Mouse (Mus musculus) retina, postnatal 1 day (tissue): ENCODE data around the gene Sycp2l.
A peak's percentile ranks its signal among the peaks of the same experiment; 100 is the strongest.

Experiments
- DNase-seq: peaks from one replicate; pipeline ENCODE4 v3.0.0-alpha.2; 2012

Gene Sycp2l

DNA sequence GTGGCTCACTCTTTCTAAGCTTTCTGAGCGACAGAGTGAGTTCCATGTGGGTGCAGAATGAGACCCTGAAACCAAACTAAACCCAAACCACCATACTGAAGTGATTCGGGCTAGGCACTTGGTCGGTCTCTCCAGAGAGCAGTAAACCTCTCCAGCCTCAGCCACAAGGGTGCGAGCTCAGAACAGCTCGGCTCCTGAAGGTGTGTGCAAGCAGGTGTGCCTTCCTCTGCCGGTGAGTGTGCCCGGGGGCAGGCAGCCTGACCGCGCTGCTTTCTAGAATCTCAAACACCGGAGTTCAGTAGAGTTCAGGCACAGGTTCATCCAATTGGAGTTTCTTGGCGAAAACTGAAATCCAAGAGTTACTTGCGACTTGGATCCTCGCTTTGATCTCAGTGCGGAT, at the start of gene Sycp2l:
Sycp2l (plus strand) TSS at position 368 of the 400 bp plus-strand sequence.
- DNase-seq = no peak

DNA sequence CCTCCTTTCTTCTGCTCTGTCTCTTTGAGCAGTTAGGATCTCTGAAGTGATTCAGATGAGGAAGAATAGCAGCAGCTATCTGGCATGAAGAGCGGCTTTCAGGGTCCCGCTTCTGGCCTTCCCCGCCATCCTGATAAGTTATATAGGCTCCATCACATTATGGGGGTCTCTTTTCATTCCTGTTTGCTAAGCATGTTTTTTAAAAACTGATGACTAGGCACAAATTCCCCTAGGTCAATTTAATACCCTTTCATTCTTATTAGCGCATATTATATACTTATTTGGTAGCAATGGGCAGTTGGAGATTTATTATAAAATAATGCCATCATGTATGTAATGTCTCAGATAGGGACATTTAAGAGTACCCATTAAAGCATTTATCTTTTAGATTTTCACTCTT, 46.5 kb upstream of the Sycp2l start:
- DNase-seq = no peak

DNA sequence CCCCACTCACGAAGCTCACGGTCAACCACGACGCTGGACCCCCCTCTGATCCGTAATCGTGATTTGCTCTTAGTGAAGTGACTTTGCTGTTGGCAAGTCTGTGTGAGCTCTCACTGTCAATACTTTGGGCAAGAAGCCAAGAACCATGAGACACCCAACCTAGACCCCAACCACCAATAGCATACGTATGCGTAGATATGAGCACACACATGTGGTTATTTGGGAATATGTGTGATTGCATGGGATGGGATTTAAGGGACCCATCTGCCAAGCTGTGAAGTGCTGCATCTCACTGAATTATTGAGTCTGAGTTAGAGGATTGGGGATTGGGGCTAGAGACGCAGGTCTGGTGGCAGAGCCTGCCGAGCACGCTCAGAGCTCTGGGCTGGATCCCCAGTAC, 42.5 kb upstream of the Sycp2l start:
- DNase-seq = no peak

DNA sequence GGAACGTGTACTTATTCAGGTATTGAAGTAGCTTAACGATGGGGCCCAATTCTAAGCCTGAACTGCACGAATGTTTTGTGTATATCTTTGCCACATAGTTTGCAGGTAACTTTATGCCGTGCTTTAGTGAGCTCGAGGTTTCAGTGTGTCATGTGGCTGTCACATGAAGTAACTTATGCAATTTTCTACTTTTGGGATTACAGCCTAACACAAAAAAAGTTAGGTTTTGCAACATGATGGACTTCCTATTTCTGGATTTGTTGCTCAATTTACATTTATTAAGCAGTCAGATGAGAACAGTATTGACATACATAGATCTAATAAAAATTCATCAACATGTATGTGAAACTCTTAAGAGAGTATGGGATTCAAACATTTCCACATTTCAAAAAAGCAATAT, 40.3 kb upstream of the Sycp2l start:
- DNase-seq = no peak

DNA sequence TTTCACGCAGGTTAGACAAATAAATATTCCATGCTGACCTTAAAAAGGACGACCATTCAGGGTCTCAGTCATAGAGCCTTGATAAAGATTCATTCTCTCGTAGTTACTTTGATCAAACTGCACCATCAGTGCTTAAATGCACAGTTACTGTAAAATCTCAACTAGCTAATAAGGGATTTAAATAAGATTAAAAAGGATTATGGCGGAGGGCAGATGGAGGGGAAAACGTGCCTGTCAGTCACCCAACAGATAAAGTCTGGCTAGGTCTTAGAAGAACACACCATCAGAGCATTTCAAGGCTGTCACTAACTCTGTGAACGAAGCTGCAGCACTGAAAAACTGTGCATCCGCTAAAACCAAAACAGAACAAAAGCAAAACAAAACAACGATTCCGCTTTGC, 36.2 kb upstream of the Sycp2l start:
- DNase-seq = peak; percentile 77

DNA sequence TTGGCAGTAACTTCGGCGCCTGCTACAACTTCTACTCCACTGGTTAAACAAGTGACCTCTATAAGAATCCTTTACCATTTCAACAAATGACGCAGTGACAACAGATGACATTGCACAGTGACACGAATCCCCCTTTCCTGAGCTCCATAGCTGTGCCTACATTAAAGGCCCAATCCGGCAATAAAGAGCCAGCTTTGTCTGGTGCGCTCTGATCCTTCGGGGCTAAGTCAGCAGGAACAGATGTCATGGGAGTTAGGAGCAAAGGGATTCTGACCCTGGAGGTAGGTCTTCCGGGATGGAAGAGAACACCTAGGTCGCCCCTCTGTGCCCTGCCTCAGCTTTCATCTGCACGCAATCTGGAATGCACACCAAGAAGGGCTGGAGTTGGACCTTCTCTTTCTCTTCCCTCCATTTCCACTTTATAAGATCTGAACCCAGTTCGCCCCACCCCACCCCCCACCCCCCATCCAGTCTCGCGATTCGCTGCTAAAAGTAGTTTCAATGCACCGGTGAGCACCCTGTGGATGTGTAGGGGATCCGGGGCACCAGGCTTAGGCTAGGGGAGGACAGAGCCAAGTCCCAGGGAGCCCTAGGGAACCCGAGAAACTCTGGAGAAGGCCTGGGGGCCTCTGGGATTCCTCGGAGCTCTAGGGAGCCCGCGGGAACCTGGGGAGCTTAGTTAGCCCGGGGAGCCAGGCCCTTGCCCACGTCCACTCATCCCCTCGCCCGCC, 35.3 kb upstream of the Sycp2l start:
- peak; percentile 74 for DNase-seq

DNA sequence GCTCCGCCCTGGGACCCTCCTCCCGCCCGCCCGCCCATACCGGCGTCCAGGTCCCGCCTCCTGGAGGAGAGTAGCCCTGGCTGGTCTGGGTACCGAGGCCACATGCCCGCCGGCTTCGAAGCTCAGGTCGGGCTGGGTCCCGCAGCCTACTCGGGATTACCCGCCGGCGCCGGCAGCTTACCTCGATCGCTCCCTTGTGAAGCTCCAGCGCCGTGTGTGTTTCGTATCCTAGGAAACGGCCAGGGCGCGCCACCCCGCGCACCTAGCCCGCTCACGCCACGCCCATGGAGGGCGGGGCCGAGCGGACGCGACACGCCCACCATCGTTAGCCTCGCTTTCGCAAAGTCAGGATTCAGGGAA, 34.7 kb upstream of the Sycp2l start, which contains the start of gene Mak:
Mak (minus strand) TSS at position 286 of the 360 bp plus-strand sequence.
- DNase-seq = peak; percentile 85

DNA sequence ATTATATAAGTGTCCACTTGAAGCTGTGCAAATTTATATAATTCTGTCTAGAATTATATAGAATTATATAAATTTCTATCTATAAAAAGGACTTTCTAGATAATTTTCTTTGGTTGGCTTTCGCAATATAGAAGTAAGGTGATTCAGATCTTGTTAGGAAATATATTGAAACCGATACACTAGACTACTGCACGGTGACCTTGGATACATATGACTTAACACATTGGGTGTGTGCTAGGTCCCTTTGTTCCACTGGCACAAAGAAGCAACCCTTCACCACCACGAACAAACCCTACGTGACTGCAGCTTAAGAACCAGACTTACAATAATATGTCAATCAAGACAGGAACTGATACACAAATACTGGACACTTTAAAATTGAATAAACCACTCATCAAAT, 34.2 kb upstream of the Sycp2l start:
- no peak for DNase-seq

DNA sequence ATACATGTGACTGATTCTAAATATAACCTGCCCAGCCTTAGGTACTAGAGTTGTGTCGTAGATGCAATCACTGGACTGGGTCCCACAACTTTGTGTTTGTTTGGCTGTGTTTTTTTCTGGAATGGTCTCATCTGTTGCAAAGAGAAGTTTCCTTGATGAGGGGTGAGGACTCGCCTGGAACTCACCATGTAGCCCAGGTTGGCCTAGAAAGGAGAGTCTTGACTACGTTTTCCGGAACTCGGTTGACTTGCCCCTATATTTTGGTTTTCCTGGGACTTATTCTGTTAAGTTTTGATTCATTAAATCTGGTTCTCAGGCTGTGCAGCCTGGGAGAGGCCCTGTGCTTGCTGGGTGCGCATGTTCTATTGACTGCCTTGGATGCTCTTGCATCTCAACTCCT, 33.4 kb upstream of the Sycp2l start:
- no peak for DNase-seq

DNA sequence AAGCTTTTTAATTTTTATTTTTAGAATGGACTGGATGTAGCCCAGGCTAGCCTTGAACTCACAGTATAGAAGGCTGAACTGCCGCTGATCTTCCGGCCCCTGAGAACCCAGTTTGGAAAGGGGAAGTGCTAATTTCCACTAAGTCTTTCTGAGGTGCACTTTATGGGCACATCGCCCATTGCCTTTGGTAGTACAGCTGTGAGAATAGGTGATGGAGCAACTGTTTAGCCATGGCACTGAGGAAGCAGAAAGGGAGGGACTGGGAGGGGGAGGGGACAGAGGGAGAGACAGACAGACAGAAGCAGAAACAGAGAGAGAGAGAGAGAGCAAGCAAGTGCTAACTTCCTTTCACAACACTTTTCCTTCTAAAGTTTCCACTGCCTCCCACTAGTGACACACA, 29.6 kb upstream of the Sycp2l start:
- DNase-seq = no peak

DNA sequence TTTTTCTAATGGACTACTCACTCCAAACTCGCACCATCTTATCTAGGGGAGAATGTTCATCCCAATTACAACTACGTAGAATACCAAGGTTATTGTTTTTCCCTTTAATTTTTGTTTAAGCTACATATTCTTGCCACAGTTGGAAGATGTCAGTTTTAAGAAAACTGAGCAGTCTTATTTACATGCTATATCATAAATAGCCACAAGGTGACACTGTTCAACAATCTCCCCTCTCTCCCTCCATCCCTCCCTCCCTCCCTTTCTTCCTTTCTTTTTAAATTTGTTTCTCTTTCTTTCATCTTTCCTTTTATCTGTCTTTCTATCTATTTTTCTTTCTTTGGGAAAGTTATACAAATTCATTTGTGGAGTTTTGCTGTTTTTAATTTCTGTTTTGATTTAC, 29.0 kb upstream of the Sycp2l start:
- peak; percentile 46 for DNase-seq

DNA sequence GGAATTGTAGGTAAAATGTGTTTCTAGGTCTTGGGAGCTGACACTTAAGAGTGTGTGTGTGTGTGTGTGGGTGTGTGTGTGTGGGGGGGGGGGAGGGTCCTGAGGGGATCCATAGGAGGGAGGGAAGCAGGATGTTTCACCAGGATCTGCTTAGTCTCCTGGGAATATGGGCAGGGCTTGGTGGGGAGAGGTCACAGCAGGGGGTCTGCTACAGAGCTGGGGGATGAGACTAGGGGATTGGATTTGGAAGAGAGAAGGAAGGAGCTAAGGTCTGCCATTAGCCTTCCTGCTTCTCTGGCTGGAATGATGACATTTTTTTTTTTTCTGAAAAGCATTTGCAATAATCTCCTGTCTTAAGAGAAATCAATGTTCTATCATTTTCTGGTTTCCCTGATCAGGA, 25.4 kb upstream of the Sycp2l start:
- no peak for DNase-seq

DNA sequence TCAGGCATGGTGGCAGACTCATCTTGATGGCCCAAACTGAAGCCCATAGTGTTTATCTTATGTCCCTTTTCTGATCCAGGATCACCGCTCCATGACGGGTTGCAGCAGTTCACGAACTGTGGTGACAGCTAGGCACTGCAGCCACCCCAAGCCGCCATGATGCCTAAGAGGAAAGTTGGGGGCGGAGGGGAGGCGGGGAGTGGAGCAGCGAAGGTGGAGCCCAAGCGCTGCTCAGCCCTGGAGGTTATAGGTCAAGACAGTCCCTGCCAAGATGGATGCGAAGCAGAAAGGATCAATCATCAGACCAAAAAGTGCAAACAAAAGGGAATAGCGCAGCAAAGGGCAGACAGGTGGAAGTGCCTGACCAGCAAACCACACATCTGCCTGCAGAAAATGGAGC, 22.8 kb upstream of the Sycp2l start:
- no peak for DNase-seq

DNA sequence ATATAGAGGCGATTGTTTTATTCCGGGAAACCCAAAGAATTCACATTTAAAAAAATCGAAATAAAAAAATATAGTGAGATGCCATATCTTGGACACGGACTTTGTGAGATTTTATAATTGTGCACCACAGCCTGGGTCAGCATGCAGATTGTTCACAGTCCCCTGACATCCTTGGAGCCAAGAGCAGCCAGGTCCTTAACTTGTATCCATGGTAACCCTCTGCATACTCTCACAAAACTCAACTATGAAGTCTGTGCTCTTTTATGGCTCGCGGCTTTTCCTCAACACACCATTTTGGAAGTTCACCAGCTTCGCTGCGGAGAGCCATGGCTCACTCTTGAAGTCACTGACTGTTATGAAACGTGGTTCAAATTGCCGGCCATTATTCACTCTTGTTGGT, 19.9 kb upstream of the Sycp2l start:
- DNase-seq = peak; percentile 34

DNA sequence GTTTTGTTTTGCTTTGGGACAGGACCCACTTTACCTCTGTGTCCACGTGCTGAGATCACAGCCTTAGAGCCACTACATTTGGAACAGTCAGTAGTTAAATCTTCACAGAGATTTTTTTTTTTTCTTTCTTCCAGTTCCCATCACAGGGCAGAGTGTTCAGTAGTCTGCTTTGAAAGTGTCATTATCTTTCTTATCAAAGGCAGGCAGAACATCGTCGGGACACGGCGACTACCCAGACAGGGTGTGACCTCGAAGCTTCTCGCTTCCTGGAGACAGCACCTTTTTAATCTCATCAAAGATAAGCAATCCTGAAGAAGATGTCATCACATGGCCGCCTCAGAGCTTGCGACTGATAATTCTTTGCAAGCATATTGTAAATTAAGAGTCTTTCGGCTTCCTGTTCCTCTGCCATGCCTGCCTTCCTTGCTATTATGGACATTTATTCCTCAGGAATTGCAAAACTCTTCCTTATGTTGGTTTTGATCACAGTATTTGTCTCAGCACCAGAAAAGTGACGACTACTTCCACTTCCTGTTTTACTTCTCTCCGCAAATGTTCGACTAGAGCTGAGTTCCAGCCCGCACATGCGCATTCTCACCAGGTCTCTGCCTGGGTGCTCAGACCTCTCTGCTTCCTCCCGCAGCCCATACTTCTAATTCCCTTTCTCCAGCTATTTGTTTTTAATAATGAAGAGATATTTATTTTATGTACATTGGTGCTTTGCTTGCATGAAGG, 16.6 kb upstream of the Sycp2l start:
- DNase-seq = no peak

DNA sequence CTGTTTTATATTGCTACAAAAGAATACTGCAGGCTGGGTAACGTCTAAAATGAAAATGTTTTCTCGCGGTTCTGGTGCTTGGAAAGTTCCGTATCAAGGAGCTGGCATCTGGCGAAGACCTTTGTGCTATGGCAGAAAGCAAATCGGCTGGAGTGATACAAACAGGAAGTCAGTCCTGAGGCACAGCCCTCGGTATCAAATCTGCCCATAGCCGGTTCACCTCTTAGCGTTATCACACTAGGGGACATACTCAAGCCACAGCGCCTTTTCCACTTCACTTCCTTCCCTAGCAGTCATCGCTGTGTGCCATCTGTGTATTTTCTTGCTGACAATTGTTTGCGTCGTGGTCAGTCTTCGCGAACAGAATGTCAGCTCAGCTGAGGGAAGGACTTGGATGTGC, 15.8 kb upstream of the Sycp2l start:
- no peak for DNase-seq

DNA sequence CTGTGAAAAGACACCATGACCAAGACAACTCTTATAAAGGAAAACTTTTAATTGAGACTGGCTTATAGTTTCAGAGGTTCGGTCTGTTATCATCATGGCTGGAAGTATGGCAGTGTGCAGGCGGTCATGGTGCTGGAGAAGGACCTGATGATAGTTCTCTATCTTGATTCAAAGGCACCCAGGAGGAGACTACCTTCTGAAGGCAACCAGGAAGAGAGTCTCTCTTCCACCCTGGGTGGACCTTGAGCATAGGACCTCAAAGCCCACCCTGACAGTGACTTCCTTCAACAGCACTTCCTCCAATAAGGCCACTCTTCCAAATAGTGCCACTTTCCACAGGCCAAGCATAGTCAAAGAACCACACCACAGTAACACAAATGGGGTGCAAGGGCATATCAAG, 14.1 kb upstream of the Sycp2l start:
- DNase-seq = no peak

DNA sequence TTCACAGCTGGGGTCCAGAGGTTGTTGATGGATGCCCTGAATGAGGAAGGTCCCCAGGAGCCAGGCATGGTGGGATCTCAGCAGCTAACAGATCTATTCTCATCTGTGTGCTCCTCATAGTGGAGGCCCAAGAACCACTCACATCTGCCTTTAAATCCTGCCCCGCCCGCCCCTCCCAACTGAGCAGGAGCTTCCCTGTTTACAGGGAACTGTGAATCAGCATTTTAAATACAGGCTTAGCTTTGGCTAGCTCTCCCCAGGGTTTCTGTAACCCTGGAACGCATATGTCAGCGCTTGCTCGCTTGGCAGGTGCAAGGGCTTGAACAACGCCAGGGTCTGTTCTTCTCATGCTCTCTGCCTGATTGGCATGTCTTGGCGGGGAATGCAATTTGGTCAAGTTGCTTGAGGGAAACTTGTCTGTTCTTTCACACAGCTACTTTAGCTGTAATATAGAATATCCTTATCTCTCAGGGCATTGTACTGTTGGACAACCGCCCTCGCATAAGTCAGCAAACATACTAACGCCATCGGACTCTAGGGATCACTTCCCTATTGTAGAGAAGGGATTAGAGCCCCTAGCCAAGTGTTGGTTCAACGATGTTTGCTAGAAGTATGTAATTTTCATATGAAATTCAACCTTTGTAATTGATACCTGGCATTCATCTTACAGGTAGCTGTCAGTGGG, 10.1 kb upstream of the Sycp2l start:
- no peak for DNase-seq

DNA sequence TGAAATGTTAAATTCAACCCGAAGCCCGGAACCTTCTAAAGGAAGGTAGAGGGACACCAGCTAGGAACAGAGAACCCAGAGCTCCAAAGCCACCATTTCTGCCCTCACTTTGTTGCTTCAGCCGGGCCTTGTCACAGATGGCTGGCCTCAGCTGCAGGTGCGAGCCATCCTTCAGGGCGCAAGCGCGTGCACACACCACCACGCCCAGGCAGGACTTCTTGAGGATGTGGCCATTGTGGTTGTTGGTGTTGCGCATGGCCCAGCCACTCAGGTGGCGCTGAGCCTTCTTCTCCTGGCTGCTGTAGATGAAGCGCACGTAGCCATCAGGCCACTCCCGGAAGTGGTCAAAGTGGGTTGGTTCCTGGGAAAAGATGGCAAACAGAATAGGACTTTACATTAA, 8.6 kb upstream of the Sycp2l start:
- DNase-seq = no peak

DNA sequence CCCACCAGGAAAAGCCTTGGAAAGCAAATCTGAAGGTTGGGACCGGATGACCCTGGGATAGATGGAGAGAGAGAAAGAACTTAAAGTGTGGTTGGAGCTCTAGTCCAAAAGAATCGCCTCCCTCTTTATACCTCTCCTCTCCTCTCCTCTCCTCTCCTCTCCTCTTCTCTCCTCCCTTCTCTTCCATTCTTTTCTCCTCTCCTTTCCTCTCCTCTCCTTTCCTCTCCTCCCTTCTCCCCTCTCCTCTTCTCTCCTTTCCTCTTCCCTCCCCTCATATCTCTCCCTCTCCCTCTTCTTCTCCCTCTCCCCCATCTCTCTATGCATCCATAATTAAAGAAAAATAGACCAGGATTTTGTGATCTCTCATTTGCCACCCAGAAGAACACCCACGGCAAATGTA, 3.2 kb upstream of the Sycp2l start, which contains the start of gene Gcm2:
Gcm2 (minus strand) TSS at position 101 of the 400 bp plus-strand sequence.
- DNase-seq = no peak

DNA sequence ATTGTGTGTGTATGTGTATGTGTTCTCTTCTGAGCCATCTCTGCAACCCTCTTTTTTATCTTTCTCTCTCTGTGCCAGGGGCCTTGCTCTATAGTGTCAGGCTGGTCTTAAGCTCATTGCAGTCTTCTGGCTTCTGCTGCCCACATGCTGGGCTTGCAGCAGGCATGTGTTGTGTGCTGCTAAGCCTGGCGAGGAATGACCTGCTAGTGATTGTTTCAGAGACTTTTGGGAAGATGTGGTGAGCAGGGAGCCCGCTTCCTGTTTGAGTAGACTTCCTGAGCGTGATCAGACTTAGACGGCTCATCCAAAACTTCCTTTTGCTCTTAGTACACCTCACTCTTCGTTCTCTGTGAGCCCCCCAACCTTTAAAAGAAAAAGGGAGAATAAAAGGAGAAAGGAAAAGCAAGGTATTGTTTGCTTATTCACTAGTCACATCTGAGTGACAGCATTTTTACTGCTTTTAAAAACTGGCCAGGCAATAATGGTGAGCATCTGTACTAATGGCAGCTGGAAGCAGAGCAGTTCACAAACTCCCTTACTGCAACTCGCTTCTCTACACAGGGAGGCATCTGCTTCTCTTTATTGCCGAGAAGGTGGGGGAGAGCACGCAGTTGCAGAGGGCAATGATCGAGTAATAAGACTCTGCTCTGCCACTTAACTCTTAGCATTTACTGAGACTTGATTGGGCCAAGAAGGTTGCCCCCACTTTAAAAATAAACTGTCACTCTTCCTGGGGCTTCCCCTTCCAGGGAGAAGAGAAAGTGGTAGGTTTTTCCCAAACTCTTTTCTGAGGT, 5.2 kb downstream of the Sycp2l start:
- DNase-seq = no peak

DNA sequence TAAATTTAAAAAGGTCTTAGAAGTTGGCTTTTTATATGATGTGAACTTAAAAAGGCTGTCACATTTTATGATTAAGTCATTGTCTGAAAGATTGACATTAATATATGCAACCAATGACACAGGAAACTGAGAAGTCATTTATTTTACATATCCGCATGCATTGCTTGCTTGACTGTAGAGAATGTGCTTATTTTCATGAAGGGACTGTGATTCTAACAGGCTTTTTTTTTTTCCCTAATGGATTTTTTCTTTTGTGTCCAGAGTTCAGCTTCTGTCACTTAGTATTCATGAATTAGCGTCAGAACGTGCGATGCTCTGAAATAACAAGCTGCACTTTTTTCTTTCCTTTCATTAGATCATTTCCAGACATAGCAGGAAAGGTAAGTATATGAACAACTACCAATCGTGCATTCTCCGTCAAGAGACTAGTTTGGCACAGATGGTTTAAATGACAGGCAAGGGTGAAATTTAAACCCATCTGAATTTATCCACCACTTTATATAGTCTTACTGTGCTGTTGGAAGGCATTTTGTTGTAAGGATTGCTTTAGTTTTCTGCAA, 9.6 kb downstream of the Sycp2l start:
- no peak for DNase-seq

DNA sequence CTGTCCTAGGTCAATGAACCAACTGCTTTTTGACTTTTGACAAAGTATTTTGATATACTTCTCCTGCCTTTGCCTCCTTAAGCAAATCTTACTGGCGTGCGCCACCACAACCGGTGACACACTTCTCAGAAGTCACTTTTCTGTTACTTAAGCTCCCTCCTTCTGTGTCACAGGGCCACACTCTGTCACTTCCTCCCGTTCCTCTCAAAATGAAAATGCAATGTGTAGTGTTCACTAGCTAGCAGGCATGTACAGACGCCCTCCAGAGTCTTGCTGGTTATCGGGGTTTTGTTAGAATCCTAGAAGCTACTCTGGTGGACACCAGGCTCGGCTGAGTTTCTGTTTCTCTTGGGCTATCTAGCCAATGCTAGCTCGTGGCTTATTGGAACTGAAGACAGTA, 14.2 kb downstream of the Sycp2l start:
- no peak for DNase-seq
